Mouse (Mus musculus) layer of hippocampus, adult 9-11 months (tissue): Measurements from ENCODE around the gene Scarb2.

ENCODE experiments used
- DNase-seq: peaks from one replicate; pipeline ENCODE4 v3.0.0; 2022

The Scarb2 gene

DNA sequence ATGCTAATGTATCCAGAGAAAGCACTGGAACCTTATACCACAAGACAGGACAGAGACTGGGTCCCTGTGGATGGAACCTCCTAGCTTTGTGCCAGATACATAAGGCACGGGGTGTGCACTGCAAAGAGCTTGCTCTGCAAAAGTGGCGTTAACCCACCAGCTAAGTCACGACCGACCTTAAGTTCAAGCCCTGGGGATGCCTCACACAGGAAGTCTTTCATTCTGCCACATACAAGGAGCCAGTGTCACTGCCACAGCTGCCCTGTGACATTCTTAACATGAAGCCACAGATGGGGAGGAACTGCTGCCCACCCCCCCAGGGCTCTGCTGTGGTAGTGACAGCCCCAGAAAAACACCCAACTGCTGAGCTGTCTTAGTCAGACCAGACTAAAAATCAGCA lies 15.9 kb downstream of the Scarb2 start:
- no peak for DNase-seq

DNA sequence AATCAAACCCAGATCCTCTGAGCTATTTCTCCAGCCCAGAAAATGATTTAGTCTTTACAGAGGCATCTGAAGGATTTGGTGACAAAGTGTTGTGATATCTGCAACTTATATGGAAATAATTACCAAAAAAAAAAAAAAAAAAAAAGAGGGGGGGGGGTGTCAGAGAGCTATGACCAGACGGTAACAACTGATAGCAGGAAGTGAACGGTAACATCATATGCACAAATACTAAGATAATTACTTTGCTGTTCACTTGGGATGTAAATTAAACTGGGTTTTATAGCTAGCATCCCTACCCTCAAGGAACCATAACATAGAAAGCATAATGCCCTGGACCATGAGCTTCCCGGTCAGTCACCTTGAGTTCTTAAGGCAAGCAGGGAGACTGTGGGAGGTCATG lies 16.3 kb downstream of the Scarb2 start:
- DNase-seq, result no peak

DNA sequence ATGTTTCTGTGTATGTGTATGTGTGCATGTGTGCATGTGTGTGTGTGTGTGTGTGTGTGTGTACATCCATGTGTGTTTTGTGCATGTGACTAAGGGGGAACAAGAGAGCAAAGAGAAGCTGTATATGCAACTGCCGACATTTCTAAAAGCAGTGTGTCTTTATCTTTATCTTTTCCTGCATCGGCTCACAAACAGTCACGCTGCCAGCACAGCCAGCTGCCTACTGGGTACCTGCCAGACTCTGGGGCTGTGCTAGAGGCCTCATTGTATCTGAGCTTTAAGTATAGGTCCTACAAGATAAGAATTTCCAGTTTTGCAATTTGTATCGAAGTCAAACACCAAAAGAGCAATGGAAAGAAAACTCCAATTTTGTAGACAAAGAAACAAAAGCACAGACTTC lies 17.1 kb downstream of the Scarb2 start:
- no peak for DNase-seq

DNA sequence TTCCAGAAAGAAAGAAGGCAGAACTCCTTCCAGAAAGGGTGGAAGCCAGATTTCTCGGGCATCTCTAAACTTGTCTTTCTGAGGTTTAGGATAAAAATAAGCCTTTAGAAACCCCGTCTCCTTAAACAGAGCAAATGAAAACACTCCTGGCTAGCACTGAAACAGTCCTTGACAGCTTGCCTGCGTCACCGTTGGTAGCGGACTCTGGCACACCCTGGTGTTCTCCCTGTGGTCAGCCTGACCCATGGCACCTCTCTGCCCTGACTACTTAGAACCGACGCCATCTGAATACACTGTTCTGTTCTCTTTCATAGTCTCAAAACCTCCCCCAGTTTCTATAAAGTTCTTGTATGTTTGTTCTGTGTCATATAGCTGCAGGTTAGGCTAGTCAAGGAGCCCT lies 17.7 kb downstream of the Scarb2 start:
- DNase-seq, result no peak

DNA sequence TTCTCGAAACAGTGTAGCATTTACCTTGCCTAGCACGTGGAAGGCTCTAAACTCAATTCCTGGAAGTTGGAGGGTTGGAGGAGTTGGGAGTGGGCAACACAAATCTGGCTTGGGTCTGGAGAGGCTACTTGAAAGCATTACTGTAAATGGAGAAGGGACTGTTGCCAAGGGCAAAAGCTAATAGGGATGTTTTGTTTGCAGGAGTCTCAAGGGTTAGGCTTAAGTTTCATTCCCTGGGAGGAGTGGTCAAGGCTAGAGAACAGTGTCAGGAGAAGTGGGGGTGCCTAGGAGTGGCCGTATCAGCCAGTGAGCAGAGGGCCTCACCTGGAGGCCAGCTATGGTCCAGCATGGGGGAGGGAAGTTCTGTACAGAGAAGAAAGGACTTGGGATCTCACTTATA lies 18.2 kb downstream of the Scarb2 start:
- no peak for DNase-seq

DNA sequence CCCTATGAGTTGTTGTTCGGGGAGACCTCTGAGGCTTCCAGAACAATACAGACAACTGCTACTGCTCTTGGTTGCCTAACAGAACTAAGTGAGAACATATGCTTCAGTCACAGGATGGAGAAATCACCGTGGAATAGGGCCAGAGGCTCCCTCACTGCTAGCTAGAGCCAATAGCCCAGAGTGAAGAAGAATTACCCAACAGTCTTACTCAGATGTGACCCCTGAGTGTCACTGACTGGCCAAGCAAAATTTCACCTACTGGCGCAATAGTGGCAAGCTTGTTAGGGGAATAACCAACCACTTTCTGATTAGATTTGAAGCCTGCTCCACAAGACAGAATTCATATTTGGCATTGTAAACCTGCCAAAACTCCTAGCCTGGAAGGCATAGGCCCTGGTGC lies 19.9 kb downstream of the Scarb2 start:
- no peak for DNase-seq

DNA sequence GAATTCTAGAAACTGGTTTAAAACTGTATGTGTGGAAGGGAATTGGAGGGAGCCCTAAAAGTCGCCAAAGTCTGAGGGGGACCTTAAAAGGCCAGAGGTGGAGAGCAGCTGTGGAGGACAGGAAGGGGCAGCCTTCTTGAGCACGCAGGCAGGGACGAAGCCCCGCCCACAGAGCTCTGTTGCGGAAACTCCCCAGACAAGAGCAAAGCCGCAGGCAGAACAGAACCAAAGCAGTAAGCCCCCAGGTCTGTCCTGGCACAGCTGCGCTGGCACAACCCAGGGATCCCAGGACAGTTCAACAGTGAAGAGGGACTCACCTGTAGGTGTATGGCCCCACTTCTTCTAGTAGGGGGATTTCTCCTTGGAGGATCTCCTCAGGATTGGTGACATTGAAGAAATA lies 21.8 kb downstream of the Scarb2 start:
- DNase-seq, result no peak

DNA sequence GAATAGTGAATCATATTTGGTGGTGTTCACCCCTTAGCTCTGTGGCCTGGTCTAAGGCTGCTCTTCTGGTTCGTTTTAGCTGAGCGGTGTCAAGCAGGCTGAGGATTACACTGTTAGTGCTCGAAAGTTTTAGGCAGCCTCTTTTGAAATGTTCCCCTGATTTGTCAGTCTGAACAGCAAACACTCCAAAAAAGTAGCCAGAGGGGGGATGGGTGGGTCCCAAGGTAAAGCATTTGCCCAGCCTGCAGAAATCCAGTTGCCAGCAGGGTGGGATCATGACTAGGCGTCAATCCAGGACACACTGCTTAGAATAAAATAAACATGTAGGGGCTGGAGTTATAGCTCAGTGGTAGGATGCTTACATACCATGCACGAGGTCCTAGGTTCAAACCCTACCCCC lies 33.8 kb downstream of the Scarb2 start:
- no peak for DNase-seq

DNA sequence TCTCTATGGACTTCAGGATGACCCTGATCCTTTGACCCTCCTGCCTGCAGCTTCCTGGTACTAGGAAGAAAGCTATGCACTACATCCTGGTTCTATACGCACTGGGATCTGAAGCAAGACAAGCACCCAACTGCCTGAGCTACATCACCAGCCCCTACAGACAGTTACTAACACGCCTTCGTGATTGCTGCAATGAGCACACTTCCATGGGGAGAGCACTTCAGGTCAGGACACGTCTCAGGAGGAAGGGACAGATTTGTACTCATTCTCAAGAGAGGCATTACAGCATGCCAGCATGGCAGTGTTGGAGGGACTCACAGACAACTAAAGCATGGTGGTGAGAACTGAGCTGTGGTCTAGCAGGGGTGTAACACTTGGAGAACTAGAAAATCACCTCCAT lies 35.1 kb downstream of the Scarb2 start:
- no peak for DNase-seq

DNA sequence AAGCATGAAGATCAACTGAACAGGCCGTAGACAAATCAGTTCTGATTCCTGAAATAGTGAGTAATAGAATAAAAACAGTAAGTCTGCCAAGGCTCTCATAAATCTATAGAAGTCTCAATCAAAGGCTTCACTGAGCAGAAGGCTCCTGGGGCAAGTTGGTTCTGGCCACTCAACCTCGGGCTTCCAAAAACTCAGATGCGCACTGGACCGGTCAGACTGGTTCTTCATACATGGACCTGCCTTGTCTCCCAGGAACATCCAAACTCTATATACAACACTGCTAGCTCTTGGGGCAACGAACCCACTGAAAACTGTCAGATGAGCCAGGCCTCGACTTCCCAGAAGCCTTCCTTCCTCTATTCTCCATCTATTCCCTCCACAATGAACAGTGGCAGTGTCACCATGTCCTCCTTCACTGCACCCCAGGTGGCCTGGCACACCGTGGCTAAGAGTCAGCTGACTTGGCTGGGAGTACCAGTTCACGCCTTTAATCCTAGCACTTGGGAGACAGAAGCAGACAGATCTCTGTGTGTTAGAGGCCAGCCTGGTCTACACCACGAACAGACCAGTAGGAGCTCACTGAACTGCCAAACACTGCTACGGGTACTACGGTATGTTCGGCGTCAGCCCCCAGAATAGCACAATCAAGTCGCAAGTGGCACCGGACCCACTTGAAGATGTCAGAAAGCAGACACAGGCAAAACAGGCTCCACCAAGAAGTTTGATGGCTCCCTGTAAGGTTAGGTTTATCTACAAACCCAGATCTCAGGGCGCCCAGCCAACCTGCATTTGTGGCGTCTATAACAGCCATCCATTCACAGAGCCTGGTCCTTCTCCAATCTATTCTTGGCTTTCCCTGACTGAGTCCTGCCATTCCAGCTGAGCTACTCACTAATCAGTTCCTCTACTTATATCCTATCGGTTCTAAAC lies 37.2 kb downstream of the Scarb2 start:
- DNase-seq, result no peak

DNA sequence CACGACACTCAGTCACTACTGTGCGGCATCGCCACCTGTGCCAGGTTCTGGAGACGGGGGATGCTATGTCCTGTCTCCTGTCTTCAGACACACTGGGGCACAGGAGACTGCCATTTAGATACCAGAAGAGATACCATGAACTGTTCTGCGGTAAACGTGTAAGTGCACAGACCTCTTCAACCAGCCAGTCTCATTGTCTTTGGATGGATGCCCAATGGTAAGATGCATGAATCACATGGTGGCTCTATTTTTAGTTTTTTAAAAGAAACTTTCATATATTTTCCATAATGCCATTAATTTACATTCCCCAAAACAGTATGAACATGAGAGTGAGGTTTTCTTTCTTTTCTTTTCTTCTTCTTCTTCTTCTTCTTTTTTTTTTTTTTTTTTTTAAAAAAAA lies 38.4 kb downstream of the Scarb2 start:
- DNase-seq, result no peak

DNA sequence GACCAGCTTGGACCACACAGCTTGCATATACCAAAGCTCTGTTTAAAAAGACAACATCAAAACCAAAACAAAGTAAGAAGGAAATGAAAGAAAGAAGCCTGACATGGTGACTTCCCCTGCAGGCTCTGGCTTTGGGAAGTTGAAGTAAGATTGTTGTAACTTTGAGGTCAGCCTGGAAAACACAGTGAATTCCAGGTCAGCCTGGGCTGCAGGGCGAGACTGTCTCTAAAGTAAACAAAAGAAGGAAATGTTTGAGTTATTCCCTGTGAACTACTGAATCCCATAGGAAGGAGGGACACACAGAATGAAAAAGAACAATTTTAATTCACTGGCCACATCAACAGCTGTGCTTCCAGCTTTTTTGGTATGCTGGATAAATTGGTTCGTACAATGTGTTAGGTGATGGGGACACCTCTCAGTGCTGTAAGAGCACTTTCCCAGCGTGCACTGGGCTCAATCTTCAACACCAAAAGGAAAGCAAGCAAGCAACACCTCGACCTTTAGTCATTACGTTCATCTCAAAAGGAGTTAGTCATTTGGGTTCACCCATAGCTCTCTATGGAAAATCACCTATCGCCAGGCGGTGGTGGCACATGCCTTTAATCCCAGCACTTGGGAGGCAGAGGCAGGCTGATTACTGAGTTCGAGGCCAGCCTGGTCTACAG lies 39.4 kb downstream of the Scarb2 start:
- no peak for DNase-seq

DNA sequence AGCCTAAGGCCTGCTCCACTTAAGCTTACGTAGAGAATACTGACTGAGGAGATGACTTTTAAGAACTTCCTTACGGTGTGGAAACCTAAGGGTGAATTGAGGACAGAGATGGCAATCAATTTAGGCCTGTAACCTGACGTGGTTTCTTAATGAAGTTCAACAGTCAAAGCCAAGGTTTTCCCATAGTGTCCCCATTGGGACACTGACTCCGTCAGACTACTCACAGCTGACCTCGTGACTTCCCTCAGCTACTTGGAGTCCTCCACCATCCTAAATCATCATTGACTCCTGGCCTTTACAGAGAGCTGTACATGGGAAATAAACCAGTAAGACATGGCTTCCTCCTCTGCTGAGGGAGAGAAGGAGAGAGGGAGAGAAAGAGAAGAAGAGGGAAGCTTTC lies 41.1 kb downstream of the Scarb2 start:
- no peak for DNase-seq

DNA sequence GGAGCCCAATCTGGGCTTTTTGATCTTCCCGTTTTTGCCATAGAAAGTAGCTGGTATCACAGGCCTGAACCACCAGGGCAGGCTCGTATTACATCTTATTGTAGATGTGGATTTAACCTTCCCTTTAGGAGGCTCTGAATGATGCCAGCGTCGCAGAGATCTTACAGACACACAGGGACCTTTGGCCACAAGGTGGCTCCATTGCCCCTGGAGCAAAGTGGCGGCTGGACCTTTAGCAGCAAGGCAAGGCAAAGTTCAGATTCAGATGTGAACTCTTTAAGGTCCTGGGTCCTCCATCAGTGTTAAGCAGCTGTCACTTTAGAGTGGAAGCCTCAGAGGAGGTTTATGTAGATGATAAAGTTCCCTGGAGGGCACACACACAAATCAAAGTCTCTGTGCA lies 45.3 kb downstream of the Scarb2 start:
- peak; percentile 51 for DNase-seq

DNA sequence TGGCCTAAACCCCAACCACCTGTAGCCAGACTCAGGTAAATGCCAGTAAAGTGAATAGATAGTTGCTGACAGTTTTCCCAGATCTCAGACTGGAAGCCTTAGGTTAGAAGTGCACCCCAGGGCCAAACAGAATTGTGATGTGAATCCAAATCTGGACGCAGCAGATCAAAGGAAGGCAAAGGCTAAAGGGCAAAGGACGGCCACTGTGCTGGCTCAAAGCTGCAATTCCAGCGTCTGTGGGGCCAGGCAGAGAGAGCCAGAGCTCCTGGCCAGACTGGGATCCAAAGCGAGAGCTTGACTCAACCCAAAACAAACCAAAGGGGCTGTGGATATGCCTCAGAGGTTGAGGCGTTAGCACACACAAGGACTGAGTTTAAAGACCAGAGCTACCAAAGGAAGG lies 47.9 kb downstream of the Scarb2 start:
- no peak for DNase-seq

DNA sequence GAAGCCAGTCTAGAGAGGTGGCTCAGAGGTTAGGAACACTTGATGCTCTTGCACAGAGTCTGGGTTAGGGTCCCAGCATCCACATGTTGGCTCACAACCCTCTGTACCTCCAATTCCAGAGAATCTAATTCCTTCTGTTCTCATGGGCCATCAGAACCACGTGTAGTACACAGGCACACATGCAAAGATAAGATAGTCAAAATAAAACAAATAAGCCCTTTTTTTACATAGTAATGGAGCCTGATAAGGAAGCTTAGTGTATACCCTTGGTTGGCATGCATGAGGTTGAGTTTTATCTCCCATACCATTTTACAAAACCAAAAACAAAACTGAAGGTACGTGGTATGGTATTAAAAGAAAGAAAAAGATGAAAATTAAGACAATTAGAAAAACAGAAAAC lies 49.2 kb downstream of the Scarb2 start:
- DNase-seq, result no peak

DNA sequence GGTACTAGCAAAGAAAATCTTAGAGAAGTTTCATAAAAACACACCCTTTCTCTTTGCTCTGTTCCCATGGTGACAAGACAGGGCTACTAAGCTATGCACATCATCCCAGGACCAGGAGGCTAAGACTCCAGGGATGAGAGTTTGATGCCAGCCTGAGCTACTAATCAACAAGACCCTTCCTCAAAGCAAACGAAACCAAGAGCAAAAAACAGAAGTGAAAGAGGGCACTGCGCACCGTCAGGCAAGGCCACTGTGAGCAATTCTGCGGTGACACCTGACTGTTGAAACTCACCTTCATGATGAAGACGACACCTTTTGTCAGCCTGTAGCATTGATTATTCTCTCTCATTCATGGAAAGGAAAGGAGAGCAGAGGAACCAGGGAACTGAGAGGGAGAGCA lies 53.8 kb downstream of the Scarb2 start:
- DNase-seq, result no peak

DNA sequence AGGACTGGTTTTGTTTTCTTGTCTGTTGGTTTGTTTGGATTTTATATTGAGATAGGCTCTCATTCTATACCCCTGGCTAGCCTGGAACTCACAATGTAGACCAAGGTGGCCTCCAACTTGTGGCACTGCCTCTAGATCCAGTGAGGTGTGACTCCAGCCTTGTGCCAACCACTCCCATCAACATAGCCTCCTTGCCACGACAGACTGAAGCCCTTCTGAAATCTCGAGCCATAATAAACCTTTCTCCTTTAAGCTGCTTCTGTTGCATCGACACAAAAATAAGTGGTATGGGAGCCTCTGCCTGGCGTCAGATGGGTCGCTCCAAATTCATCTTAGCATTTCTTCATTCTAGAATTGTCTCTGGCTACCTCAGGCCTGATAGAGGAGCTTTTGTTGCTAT lies 59.9 kb downstream of the Scarb2 start:
- no peak for DNase-seq

DNA sequence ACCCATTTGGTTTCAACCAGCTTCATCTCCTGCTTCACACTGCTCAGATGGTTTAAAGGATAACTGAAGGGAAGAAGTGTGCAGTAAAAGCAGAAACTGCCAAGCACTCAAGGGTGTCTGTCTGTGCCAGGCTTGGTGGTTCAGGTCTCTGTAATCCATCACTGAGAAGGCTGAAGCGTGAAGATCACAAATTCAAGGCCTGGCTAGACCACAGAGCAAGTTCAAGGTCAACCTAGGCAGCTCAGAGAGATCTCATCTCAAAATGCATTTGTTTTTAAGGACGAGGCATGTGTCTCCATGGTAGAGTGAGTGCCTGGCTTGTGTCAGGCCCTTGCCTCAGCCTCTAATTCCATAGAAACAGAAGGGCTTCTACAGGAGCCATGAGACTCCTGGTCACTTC lies 61.6 kb downstream of the Scarb2 start:
- DNase-seq, result no peak

DNA sequence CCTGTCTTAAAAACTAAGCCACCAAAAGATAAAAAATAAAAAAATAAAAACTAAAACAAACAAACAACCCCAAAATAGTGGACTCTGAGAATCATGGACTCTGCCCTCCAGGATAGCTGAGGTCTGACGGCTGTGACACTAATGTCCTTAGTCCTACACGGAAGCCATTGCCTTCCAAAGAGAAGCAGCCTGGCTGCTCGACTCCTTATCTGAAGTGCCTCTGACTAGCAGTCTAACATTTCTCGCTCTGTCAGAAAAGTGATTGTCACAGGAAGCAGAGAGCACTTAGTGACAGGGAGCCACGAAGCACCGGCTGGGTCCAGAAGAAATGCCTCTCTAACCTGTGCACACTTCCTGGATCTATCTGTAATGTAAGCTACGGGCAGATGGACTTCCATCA lies 63.7 kb downstream of the Scarb2 start:
- no peak for DNase-seq

DNA sequence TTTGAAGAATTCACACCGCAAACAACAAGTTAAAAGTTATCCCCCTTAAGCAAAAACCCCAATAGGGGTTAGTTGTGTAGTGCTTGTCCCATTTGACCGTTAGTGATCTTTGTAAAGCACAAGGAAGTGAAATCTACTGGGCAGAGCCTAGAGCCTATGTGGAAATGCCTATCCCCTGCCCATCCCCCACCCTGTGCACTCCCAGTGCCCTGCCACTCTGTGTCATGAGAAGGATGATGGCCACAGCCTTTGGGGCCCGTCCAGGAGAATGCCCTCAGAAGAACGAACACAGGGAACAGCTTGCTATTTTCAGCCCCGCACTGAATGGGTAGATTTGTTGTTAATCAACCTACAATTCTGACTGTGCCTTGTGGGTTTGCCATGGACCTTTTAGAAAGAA lies 65.1 kb downstream of the Scarb2 start:
- peak; percentile 60 for DNase-seq

DNA sequence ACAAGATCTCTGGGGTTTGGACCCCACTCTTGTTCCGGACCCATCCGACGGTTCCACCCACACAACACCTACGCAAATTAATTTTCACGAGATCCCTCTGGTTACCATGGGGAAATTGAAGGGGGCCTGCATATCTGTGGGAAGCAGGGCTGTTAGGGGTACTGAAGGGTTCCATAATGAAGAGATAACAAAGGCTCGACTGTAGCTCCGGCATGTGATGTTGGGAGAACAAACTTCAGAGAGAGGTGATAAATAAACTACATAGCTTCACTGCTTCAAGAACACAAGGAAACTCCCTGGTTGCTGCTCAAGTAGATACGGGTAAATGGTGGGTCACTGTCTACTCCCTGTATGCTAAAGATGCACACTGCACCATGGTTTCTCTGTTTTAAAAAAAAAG lies 68.1 kb downstream of the Scarb2 start:
- no peak for DNase-seq

DNA sequence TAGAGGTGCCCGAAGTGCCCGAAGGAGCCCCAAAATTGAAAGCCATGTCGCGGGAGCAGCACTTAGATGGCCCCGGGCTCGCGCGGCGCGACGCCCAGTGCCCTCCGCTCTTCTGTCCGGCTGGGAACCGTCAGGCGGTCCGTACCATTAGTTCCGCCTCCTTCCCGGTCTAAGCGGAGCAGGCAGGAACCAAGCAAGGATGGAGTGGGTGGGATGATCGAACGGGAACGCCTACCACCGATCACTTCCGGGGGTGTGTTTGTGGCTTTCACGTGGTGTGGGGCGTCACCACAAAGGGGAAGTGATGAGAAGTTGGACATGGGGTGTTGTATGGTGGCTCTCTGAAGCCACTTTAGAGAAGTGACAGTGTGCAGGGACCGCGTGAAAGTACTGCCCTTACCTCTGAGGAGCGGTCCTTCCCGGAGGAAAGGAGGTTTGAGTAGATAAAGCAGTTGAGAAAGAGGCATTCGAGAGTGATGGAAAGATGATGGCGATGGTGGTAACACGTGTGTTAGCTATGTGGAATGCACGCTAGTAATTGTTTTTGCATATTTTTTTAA lies 71.5 kb downstream of the Scarb2 start, which contains the start of gene Nup54:
Nup54 (minus strand) TSS at position 195 of the 560 bp plus-strand sequence.
- peak; percentile 98 for DNase-seq

DNA sequence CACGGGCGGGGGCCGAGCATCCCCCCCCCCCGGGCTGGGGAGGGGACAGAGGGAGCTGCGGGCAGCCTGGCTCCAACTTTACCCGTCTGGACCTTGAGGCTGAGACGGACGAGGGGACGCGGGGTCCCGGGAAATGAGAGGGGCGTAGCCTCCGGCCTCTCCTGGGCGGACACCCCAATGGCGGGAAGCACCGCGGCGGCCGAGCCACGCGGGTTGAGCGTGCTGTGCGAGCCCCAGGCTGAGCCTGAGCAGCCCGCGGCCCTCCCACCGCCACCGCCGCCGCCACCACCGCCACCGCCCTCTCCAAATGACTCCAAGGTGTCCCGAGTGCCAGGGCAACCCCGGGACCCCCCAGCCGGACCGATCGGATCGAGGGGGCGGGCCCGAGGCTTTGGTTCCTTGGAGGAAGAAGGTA lies 72.1 kb downstream of the Scarb2 start:
- DNase-seq, result no peak
